Mouse (Mus musculus): Measurements from ENCODE around the gene Gm572. TPM values are rescaled to one million over a fixed set of nuclear protein-coding genes. Genes with fewer than 3 reads are reported as not detected.
A peak's percentile ranks its signal among the peaks of the same experiment; 100 is the strongest.

Gm572 gene
- polyA plus RNA-seq, 1 experiment from 2014 or later: 0.09 TPM

GRCm38 (mm10) chr4:148607758-148608157 is 35.4 kb upstream of the Gm572 start:
- no peak overlapping the region for H3K4me2 ChIP-seq
- no peak overlapping the region for H3K4me3 ChIP-seq (replicated peaks)
- H3K27me3 ChIP-seq (replicated peaks): no peaks in the 10 kb centered on the region
- H3K36me3 ChIP-seq: peaks cover 4% of the 10 kb centered on the region; the same call in 1 of the 2 replicates
- no peak for ATAC-seq (ENCODE audit: insufficient read depth, low FRiP score, low read depth)
- H3K27ac ChIP-seq: no peak overlapping the region
- WGBS: 29% methylated on average over 5 of the region's 5 CpGs
- no peaks in the 10 kb centered on the region for H3K4me1 ChIP-seq
- H3K9ac ChIP-seq: no peak overlapping the region
- H3K9me3 ChIP-seq: no peaks in the 10 kb centered on the region

GRCm38 (mm10) chr4:148609805-148610204 is 33.3 kb upstream of the Gm572 start:
- WGBS: 80% methylated on average over 5 of the region's 5 CpGs
- Histone ChIP-seq H3K4me1 (no peaks in the 10 kb centered on the region), H3K36me3 (peaks cover 16% of the 10 kb centered on the region; the same call in 1 of the 2 replicates), H3K4me2 (no peak overlapping the region), H3K27me3 (replicated peaks) (no peaks in the 10 kb centered on the region), H3K9me3 (no peaks in the 10 kb centered on the region), H3K27ac (no peak overlapping the region), H3K9ac (no peak overlapping the region), H3K4me3 (replicated peaks) (no peak overlapping the region)
- no peak for ATAC-seq (ENCODE audit: insufficient read depth, low FRiP score, low read depth)

- H3K4me2 ChIP-seq: no peak overlapping the region
- no peak overlapping the region for H3K27ac ChIP-seq
- no peaks in the 10 kb centered on the region for H3K27me3 ChIP-seq (replicated peaks)
- H3K36me3 ChIP-seq: peaks cover 23% of the 10 kb centered on the region; the same call in 1 of the 2 replicates
- H3K9me3 ChIP-seq: no peaks in the 10 kb centered on the region
- H3K9ac ChIP-seq: no peak overlapping the region
- no peak overlapping the region for H3K4me3 ChIP-seq (replicated peaks)
- 71% methylated on average over 5 of the region's 5 CpGs for WGBS
- no peaks in the 10 kb centered on the region for H3K4me1 ChIP-seq
- no peak for ATAC-seq (ENCODE audit: insufficient read depth, low FRiP score, low read depth)
Observed at GRCm38 (mm10) chr4:148610631-148611364, 32.3 kb upstream of the Gm572 start.

GRCm38 (mm10) chr4:148612557-148612956 is 30.6 kb upstream of the Gm572 start:
- no peak overlapping the region for H3K4me3 ChIP-seq (replicated peaks)
- peaks cover 28% of the 10 kb centered on the region for H3K36me3 ChIP-seq
- H3K27ac ChIP-seq: no peak overlapping the region
- ATAC-seq (ENCODE audit: insufficient read depth, low FRiP score, low read depth): no peak
- no peak overlapping the region for H3K9ac ChIP-seq
- no peaks in the 10 kb centered on the region for H3K4me1 ChIP-seq
- no peaks in the 10 kb centered on the region for H3K9me3 ChIP-seq
- H3K27me3 ChIP-seq (replicated peaks): no peaks in the 10 kb centered on the region
- no peak overlapping the region for H3K4me2 ChIP-seq
- 36% methylated on average over 4 of the region's 4 CpGs for WGBS

GRCm38 (mm10) chr4:148613738-148614137 is 29.4 kb upstream of the Gm572 start:
- H3K4me3 ChIP-seq (replicated peaks): no peak overlapping the region
- no peaks in the 10 kb centered on the region for H3K4me1 ChIP-seq
- ATAC-seq (ENCODE audit: insufficient read depth, low FRiP score, low read depth): no peak
- peaks cover 34% of the 10 kb centered on the region for H3K36me3 ChIP-seq
- no peaks in the 10 kb centered on the region for H3K9me3 ChIP-seq
- H3K9ac ChIP-seq: no peak overlapping the region
- no peak overlapping the region for H3K4me2 ChIP-seq
- WGBS: 81% methylated on average over 9 of the region's 9 CpGs
- H3K27me3 ChIP-seq (replicated peaks): no peaks in the 10 kb centered on the region
- H3K27ac ChIP-seq: no peak overlapping the region

GRCm38 (mm10) chr4:148619805-148620204 is 23.3 kb upstream of the Gm572 start:
- WGBS: 61% methylated on average over 1 of the region's 1 CpGs
- Histone ChIP-seq H3K4me1 (peaks cover 18% of the 10 kb centered on the region), H3K9ac (no peak overlapping the region), H3K36me3 (peaks cover 64% of the 10 kb centered on the region), H3K27ac (no peak overlapping the region), H3K27me3 (replicated peaks) (no peaks in the 10 kb centered on the region), H3K4me2 (no peak overlapping the region), H3K9me3 (no peaks in the 10 kb centered on the region), H3K4me3 (replicated peaks) (no peak overlapping the region)
- no peak for ATAC-seq (ENCODE audit: insufficient read depth, low FRiP score, low read depth)

GRCm38 (mm10) chr4:148620718-148621117 is 22.4 kb upstream of the Gm572 start:
- 83% methylated on average over 1 of the region's 1 CpGs for WGBS
- no peak overlapping the region for H3K4me2 ChIP-seq
- no peaks in the 10 kb centered on the region for H3K27me3 ChIP-seq (replicated peaks)
- H3K36me3 ChIP-seq: peaks cover 60% of the 10 kb centered on the region
- no peak overlapping the region for H3K9ac ChIP-seq
- no peak overlapping the region for H3K27ac ChIP-seq
- no peaks in the 10 kb centered on the region for H3K9me3 ChIP-seq
- no peak for ATAC-seq (ENCODE audit: insufficient read depth, low FRiP score, low read depth)
- H3K4me1 ChIP-seq: peaks cover 18% of the 10 kb centered on the region
- no peak overlapping the region for H3K4me3 ChIP-seq (replicated peaks)

- WGBS: 89% methylated on average over 4 of the region's 4 CpGs
- Histone ChIP-seq H3K4me1 (peaks cover 18% of the 10 kb centered on the region), H3K4me3 (replicated peaks) (no peak overlapping the region), H3K9me3 (no peaks in the 10 kb centered on the region), H3K9ac (no peak overlapping the region), H3K4me2 (no peak overlapping the region), H3K36me3 (peaks cover 55% of the 10 kb centered on the region), H3K27ac (no peak overlapping the region), H3K27me3 (replicated peaks) (no peaks in the 10 kb centered on the region)
- no peak for ATAC-seq (ENCODE audit: insufficient read depth, low FRiP score, low read depth)
Observed at GRCm38 (mm10) chr4:148622485-148622884, 20.6 kb upstream of the Gm572 start.

- no peak for ATAC-seq (ENCODE audit: insufficient read depth, low FRiP score, low read depth)
- no peak overlapping the region for H3K9ac ChIP-seq
- H3K4me1 ChIP-seq: peaks cover 18% of the 10 kb centered on the region
- no peaks in the 10 kb centered on the region for H3K27me3 ChIP-seq (replicated peaks)
- peaks cover 50% of the 10 kb centered on the region for H3K36me3 ChIP-seq
- H3K4me3 ChIP-seq (replicated peaks): no peak overlapping the region
- 82% methylated on average over 4 of the region's 4 CpGs for WGBS
- H3K9me3 ChIP-seq: no peaks in the 10 kb centered on the region
- no peak overlapping the region for H3K27ac ChIP-seq
- H3K4me2 ChIP-seq: no peak overlapping the region
Observed at GRCm38 (mm10) chr4:148623609-148624008, 19.5 kb upstream of the Gm572 start.

GRCm38 (mm10) chr4:148625010-148625409 is 18.1 kb upstream of the Gm572 start:
- Histone ChIP-seq H3K4me3 (replicated peaks) (peak overlapping the region; percentile 72; the same call in 1 of the 2 replicates), H3K27me3 (replicated peaks) (no peaks in the 10 kb centered on the region), H3K27ac (no peak overlapping the region), H3K36me3 (peaks cover 36% of the 10 kb centered on the region), H3K4me2 (peak overlapping the region; percentile 63), H3K4me1 (peaks cover 18% of the 10 kb centered on the region), H3K9ac (no peak overlapping the region), H3K9me3 (no peaks in the 10 kb centered on the region)
- no peak for ATAC-seq (ENCODE audit: insufficient read depth, low FRiP score, low read depth)
- WGBS: 78% methylated on average over 10 of the region's 10 CpGs

GRCm38 (mm10) chr4:148625756-148626622 is 17.1 kb upstream of the Gm572 start:
- under 1% methylated on average over 57 of the region's 57 CpGs for WGBS
- Histone ChIP-seq H3K9ac (peak overlapping the region; percentile 80), H3K36me3 (peaks cover 30% of the 10 kb centered on the region), H3K4me3 (replicated peaks) (peak overlapping the region; percentile 72), H3K9me3 (no peaks in the 10 kb centered on the region), H3K27me3 (replicated peaks) (no peaks in the 10 kb centered on the region), H3K4me2 (peak overlapping the region; percentile 63), H3K27ac (peak overlapping the region; percentile 88), H3K4me1 (peaks cover 18% of the 10 kb centered on the region)
- ATAC-seq (ENCODE audit: insufficient read depth, low FRiP score, low read depth): peak; percentile 54

- Histone ChIP-seq H3K4me3 (replicated peaks) (peak within 1 kb of the TSS; percentile 72), H3K27ac (peak within 1 kb of the TSS; percentile 88), H3K9me3 (no peaks in the 10 kb centered on the region), H3K9ac (peak within 1 kb of the TSS; percentile 80), H3K4me2 (peak within 1 kb of the TSS; percentile 63), H3K4me1 (peaks cover 15% of the 10 kb centered on the region), H3K27me3 (replicated peaks) (no peaks in the 10 kb centered on the region), H3K36me3 (peaks cover 24% of the 10 kb centered on the region)
- peak; percentile 94 for ATAC-seq (ENCODE audit: insufficient read depth, low FRiP score, low read depth)
- WGBS: under 1% methylated on average over 51 of the region's 51 CpGs
Observed at GRCm38 (mm10) chr4:148626623-148627185, 16.4 kb upstream of the Gm572 start, which contains the start of gene Tardbp. Gene Tardbp, minus strand, starts transcription at chr4:148627019.
